Mouse (Mus musculus): ENCODE results near the gene Rnase13.
"Not testable (repeated sequence)": the region's sequence is repeated elsewhere in the genome, so short reads cannot be mapped to it uniquely, and the experiment has no call there.

The Rnase13 gene

GRCm38 (mm10) chr14:51922571-51922865 is at the start of gene Rnase13:
Gene Rnase13 (minus strand): TSS chr14:51922773.
- DNase-seq: no peak

GRCm38 (mm10) chr14:51967400-51967799 is 44.8 kb upstream of the Rnase13 start:
- no peak for DNase-seq

GRCm38 (mm10) chr14:51960316-51960715 is 37.7 kb upstream of the Rnase13 start:
- no peak for DNase-seq

- DNase-seq: no peak
Measured at GRCm38 (mm10) chr14:51943336-51943735, 20.8 kb upstream of the Rnase13 start.

- DNase-seq: no peak
Measured at GRCm38 (mm10) chr14:51942236-51942635, 19.7 kb upstream of the Rnase13 start.

GRCm38 (mm10) chr14:51941577-51941976 is 19.0 kb upstream of the Rnase13 start:
- no peak for DNase-seq

GRCm38 (mm10) chr14:51940944-51941560 is 18.5 kb upstream of the Rnase13 start:
- no peak for DNase-seq

- DNase-seq: no peak
Measured at GRCm38 (mm10) chr14:51939005-51939404, 16.4 kb upstream of the Rnase13 start.

GRCm38 (mm10) chr14:51932092-51933020 is 9.8 kb upstream of the Rnase13 start:
- DNase-seq: no peak

- peak; percentile 68 for DNase-seq
Measured at GRCm38 (mm10) chr14:51930824-51931223, 8.3 kb upstream of the Rnase13 start.

GRCm38 (mm10) chr14:51929968-51930367 is 7.4 kb upstream of the Rnase13 start:
- DNase-seq: no peak

- DNase-seq: no peak
Measured at GRCm38 (mm10) chr14:51929309-51929943, 6.9 kb upstream of the Rnase13 start.

- not testable (repeated sequence) for DNase-seq
Measured at GRCm38 (mm10) chr14:51926930-51927329, 4.4 kb upstream of the Rnase13 start.

GRCm38 (mm10) chr14:51923492-51923891 is 919 bp upstream of the Rnase13 start:
- no peak for DNase-seq

GRCm38 (mm10) chr14:51922910-51923309 is 337 bp upstream of the Rnase13 start:
- no peak for DNase-seq

GRCm38 (mm10) chr14:51921759-51922570 is 608 bp downstream of the Rnase13 start:
- no peak for DNase-seq

GRCm38 (mm10) chr14:51918966-51919365 is 3.6 kb downstream of the Rnase13 start:
- no peak for DNase-seq

GRCm38 (mm10) chr14:51918125-51918524 is 4.4 kb downstream of the Rnase13 start, which contains the start of gene Tppp2:
Gene Tppp2 (plus strand): TSS chr14:51918425.
- DNase-seq: no peak

- DNase-seq: no peak
Measured at GRCm38 (mm10) chr14:51916539-51916938, 6.0 kb downstream of the Rnase13 start.

GRCm38 (mm10) chr14:51915030-51915429 is 7.5 kb downstream of the Rnase13 start:
- no peak for DNase-seq

GRCm38 (mm10) chr14:51913960-51914762 is 8.4 kb downstream of the Rnase13 start, which contains the start of gene Ndrg2:
Gene Ndrg2 (minus strand): TSS chr14:51914158.
- DNase-seq: peak; percentile 76

Data from thymus, postnatal 14 days (tissue).